Mouse (Mus musculus) G1E (cell line): Measurements from ENCODE around the gene Ap5b1. TPM values are rescaled to one million over a fixed set of nuclear protein-coding genes. Genes with fewer than 3 reads are reported as not detected.

Experiments
- ATAC-seq: 2 replicates; pipeline ENCODE4 v1.8.0; 2016; ENCODE audit warnings: mild to moderate bottlenecking; ENCODE audit not compliant: insufficient number of reproducible peaks, poor library complexity, low FRiP score, severe bottlenecking; ENCODE audit errors: extremely low read depth
- DNase-seq: peaks from one replicate; pipeline ENCODE4 v3.0.0; 2012; ENCODE audit warnings: low spot score
- H3K27me3 ChIP-seq: 2 replicates; pipeline ENCODE4 v1.6.1; 2012; ENCODE audit warnings: mild to moderate bottlenecking, low read length, inconsistent platforms; ENCODE audit not compliant: insufficient read depth
- H3K36me3 ChIP-seq: replicated peaks from 2 replicates; pipeline ENCODE3; 2012; ENCODE audit warnings: mild to moderate bottlenecking, inconsistent platforms
- H3K4me1 ChIP-seq: 2 replicates; pipeline ENCODE4 v1.6.1; 2012; ENCODE audit warnings: low read depth, low read length, inconsistent platforms, mixed read lengths; ENCODE audit not compliant: insufficient read depth
- H3K4me3 ChIP-seq: 2 replicates; pipeline ENCODE4 v1.5.1; 2012; ENCODE audit warnings: low read depth, mild to moderate bottlenecking, inconsistent platforms, low read length, moderate library complexity, mixed read lengths
- H3K9me3 ChIP-seq: replicated peaks from 2 replicates; pipeline ENCODE4 v1.6.1; 2012; ENCODE audit warnings: inconsistent platforms
- CTCF ChIP-seq: IDR thresholded peaks from 2 replicates; pipeline ENCODE4 v1.5.1; 2012; ENCODE audit warnings: low read depth, low read length, inconsistent platforms, mixed read lengths
- GATA1 ChIP-seq: IDR thresholded peaks from 2 replicates; pipeline ENCODE4 v1.6.1; 2012; ENCODE audit warnings: borderline replicate concordance, low read length, inconsistent platforms, mixed read lengths
- GATA2 ChIP-seq: IDR thresholded peaks from 2 replicates; pipeline ENCODE4 v1.6.1; 2012; ENCODE audit warnings: low read depth, low read length, inconsistent platforms, borderline replicate concordance
- POLR2AphosphoS5 ChIP-seq: IDR thresholded peaks from 2 replicates; pipeline ENCODE4 v1.6.1; 2012; ENCODE audit warnings: low read depth, low read length, inconsistent platforms; ENCODE audit not compliant: insufficient replicate concordance
- TAL1 ChIP-seq: conservative IDR thresholded peaks from 2 replicates; pipeline ENCODE4 v1.6.1; 2012; ENCODE audit warnings: low read depth, low read length, inconsistent platforms, mixed read lengths
- polyA plus RNA-seq: library from polyadenylated mRNA; stranded (reverse); fragments of >175 nt; gene quantifications from 2 replicates; pipeline ENCODE4 v1.2.3, GENCODE M21; 2012
- total RNA-seq, 2 experiments: library from RNA; stranded (forward) in 1 of 2; stranded (reverse) in 1 of 2; fragments of 200-1000 nt in 1 of 2; fragments of >200 nt in 1 of 2; fragmentation: Nextera tagmentation in 1 of 2; gene quantifications; 2 replicates each; pipeline ENCODE4 v1.2.3; 2014 to 2017

Ap5b1 gene
- total and polyA plus RNA-seq, 3 experiments, result 6.5 to 16.4 (median 11.0) TPM

DNA sequence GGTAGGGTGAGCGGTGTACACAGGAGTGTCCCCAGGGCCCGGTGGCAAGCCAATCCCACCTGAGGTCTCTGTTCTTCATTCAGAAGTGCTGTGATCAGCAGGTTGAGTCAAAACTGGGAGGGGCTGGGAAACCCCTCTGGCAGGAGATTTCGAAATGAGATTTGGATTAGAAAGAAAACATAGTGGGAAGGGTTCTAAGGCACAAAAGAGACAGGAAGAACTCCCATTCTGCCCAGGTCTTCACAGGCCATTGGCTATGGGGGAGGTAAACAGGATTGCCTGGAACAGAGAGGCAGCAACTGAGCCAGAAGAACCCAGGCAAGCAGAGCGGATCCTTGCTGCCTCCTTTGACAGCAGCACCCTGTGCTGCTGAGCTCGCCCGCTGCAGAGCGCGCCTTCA is 29.0 kb upstream of the Ap5b1 start:
- no peak overlapping the region for H3K4me3 ChIP-seq
- H3K4me1 ChIP-seq, result no peaks in the 10 kb centered on the region
- TF ChIP-seq GATA1 (no peak), GATA2 (no peak), TAL1 (no peak), POLR2AphosphoS5 (no peak), CTCF (no peak)
- ATAC-seq (no peak), DNase-seq (no peak)
- H3K9me3 ChIP-seq, result no peaks in the 10 kb centered on the region
- no peaks in the 10 kb centered on the region for H3K36me3 ChIP-seq
- peaks cover 28% of the 10 kb centered on the region for H3K27me3 ChIP-seq

DNA sequence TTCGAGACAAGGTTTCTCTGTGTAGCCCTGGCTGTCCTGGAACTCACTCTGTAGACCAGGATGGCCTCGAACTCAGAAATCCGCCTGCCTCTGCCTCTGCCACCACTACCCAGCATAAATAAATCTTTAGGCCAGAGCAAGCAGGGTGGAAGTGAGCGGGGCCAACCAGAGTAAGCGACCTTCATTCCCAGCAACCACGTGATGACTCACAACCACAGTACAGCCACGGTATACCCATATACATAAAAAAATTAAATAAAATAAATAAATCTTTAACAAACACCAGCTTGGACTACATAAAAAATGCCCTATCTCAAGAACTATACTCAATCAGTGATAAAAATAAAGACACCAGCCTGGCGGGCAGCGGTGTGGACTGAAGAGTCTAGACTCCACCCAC is 24.5 kb upstream of the Ap5b1 start:
- Histone ChIP-seq H3K9me3 (no peaks in the 10 kb centered on the region), H3K27me3 (peaks cover 42% of the 10 kb centered on the region), H3K36me3 (no peaks in the 10 kb centered on the region), H3K4me1 (no peaks in the 10 kb centered on the region), H3K4me3 (no peak overlapping the region)
- ATAC-seq (no peak), DNase-seq (no peak)
- no peak for TF ChIP-seq CTCF
- no peak for TF ChIP-seq GATA1
- TF ChIP-seq GATA2, result no peak
- no peak for TF ChIP-seq TAL1
- TF ChIP-seq POLR2AphosphoS5, result no peak

DNA sequence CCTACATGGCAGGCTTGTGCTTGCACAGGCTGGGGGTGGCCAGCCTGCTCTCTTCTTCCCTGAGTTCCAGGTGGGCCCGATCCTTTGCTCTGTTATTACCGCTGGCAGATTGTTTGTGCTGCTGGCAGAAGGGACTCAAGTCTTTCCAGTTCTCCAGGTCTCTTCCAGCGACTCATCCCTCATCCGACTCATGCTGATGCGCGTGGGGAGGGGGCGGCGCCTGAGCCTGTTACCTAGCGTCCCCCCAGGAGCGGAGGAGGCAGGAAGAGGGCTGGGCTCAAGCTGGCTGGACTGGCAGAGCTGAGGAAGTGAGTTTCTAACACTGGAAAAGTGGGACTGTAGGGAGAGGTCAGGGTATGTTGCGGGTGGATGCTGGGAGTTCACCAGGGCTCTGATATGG is 23.8 kb upstream of the Ap5b1 start:
- no peak overlapping the region for H3K4me3 ChIP-seq
- H3K4me1 ChIP-seq, result no peaks in the 10 kb centered on the region
- H3K27me3 ChIP-seq, result peaks cover 44% of the 10 kb centered on the region
- DNase-seq (no peak), ATAC-seq (no peak)
- no peak for TF ChIP-seq CTCF
- no peak for TF ChIP-seq GATA2
- no peak for TF ChIP-seq POLR2AphosphoS5
- TF ChIP-seq GATA1, result no peak
- TF ChIP-seq TAL1, result no peak
- no peaks in the 10 kb centered on the region for H3K36me3 ChIP-seq
- no peaks in the 10 kb centered on the region for H3K9me3 ChIP-seq

DNA sequence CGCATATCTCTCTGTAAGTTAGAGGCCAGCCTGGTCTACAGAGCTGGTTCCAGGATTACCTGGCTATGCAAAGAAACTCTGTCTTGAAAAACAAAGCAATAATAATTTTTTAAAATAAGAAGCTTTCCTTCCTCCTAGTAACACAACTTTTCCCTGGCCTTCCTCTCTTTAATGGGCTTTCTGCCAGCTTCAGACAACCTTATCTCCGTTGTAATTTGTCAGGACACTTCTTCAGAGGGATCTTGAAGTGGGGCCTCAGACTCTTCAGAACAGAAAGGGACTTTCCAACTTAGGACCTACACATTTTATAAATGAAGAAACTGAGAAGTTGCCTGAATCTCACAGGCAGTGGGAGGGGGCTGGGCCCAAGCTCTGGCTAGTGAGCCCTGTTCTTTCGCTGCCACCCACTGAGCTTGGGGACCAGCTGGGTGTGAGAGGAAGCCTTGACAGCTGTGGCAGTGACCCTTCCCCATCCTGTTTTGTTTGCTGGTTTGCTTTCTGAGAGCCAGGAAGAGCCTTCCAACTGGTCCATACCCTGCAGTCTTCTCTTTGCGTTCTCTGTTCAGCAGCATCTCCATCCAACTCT is 20.3 kb upstream of the Ap5b1 start:
- TF ChIP-seq GATA1, result no peak
- no peak for TF ChIP-seq CTCF
- no peak for TF ChIP-seq GATA2
- no peak for TF ChIP-seq POLR2AphosphoS5
- TF ChIP-seq TAL1, result no peak
- Histone ChIP-seq H3K27me3 (peaks cover 55% of the 10 kb centered on the region), H3K4me1 (no peaks in the 10 kb centered on the region), H3K4me3 (no peak overlapping the region), H3K36me3 (no peaks in the 10 kb centered on the region), H3K9me3 (no peaks in the 10 kb centered on the region)
- ATAC-seq (no peak), DNase-seq (no peak)

DNA sequence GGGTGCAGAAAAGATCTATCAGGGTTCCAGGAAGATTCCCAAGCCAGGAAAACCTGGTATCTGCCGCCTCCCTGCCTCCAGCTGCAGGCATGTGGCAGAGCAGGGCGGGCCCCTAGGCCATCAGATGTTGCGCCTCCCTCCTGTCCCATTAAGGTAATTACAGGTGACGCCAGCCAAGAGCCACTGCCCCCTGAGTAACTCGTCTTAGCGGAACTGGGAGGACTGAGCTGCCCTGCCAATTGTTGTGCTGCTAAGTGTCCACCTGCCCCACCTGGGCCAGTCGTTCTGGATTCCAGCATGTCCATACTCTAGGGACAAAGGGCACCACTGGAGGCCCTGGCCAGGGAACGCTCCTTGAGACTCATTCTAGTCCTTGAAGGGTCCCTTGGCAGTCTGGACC is 14.0 kb upstream of the Ap5b1 start:
- Histone ChIP-seq H3K9me3 (no peaks in the 10 kb centered on the region), H3K36me3 (no peaks in the 10 kb centered on the region), H3K4me1 (no peaks in the 10 kb centered on the region), H3K4me3 (no peak overlapping the region), H3K27me3 (peaks cover 76% of the 10 kb centered on the region)
- TF ChIP-seq POLR2AphosphoS5, result no peak
- no peak for TF ChIP-seq CTCF
- no peak for TF ChIP-seq GATA1
- no peak for TF ChIP-seq GATA2
- no peak for TF ChIP-seq TAL1
- no peak for DNase-seq
- ATAC-seq, result no peak

DNA sequence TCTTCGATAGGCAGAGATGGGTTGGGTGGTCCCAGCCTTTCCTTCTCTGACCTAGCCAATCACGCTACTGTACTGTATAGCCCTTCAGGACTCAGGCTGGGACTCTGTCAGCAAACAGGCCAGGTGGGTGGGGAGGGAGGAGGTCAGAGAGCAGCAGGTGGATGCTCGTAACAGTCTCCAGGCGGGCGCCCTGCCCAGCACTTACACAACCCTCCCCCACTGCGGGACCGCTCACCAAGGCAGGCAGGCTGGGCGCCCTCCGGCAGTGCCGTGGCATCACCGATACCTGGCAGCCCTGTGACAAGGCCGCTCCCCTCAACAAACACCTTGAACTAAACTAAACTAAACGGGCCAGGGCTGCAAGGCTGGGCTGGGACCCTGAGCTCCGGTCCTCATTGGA is 13.6 kb upstream of the Ap5b1 start:
- no peak for DNase-seq
- H3K36me3 ChIP-seq, result no peaks in the 10 kb centered on the region
- TF ChIP-seq TAL1 (no peak), GATA1 (no peak), POLR2AphosphoS5 (no peak)
- no peak overlapping the region for H3K4me3 ChIP-seq
- peaks cover 79% of the 10 kb centered on the region for H3K27me3 ChIP-seq
- ATAC-seq, result no peak
- H3K4me1 ChIP-seq, result no peaks in the 10 kb centered on the region
- H3K9me3 ChIP-seq, result no peaks in the 10 kb centered on the region

DNA sequence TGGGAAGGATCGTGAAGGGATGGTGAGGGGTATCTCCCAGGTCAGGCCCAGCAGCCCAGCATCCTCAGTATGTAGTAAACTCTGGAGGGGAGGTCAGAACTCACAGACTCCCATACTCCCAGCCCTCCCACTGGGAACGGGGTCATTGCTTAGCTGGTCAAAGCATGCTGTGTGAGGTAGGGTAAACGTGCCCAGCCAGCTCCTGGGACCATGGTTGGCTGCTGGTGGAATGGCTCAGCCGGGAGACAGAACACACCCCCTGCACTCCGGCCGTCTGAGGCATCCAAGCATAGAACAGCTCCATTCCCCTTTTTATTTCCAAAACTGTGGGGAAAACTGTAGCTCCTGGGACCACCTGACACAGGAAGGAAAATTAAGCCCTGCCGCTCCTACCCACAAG is 9.7 kb upstream of the Ap5b1 start:
- ATAC-seq (no peak), DNase-seq (no peak)
- Histone ChIP-seq H3K27me3 (peaks cover 76% of the 10 kb centered on the region), H3K9me3 (peaks cover 15% of the 10 kb centered on the region), H3K36me3 (no peaks in the 10 kb centered on the region), H3K4me3 (no peak overlapping the region), H3K4me1 (no peaks in the 10 kb centered on the region)
- TF ChIP-seq CTCF, result no peak
- TF ChIP-seq GATA1, result no peak
- TF ChIP-seq POLR2AphosphoS5, result no peak
- TF ChIP-seq TAL1, result no peak
- no peak for TF ChIP-seq GATA2
